Comparison of ENCODE assay signal across 10 mouse cellular contexts in genomic region chr6:137581331-137582010, GRCm38 (mm10).
"Had no signal": no experiment of that assay in that cellular context is flagged by ENCODE, and none has a peak within 500 bp of the region (broad histone marks: within the 10 kb centered on the region; RNA-seq: fewer than 3 reads in every experiment).

No protein-coding gene starts in this region.

- H3K4me3 ChIP-seq: limb, embryonic 13.5 days; midbrain, embryonic 15.5 days; neural tube, embryonic 13.5 days had no signal

- ATAC-seq: midbrain, embryonic 15.5 days had no signal

- H3K9me3 ChIP-seq: limb, embryonic 13.5 days; midbrain, embryonic 15.5 days; neural tube, embryonic 13.5 days had no signal

- H3K4me2 ChIP-seq: limb, embryonic 13.5 days; midbrain, embryonic 15.5 days; neural tube, embryonic 13.5 days had no signal

- H3K27ac ChIP-seq: kidney, postnatal 0 days; limb, embryonic 13.5 days; liver, embryonic 14.5 days; midbrain, embryonic 15.5 days; neural tube, embryonic 13.5 days; stomach, postnatal 0 days had no signal

- DNase-seq: kidney, adult 9 months; kidney, postnatal 36 days; left cerebral cortex, postnatal 4 days; right cerebral cortex, postnatal 14 days had no signal

- H3K4me1 ChIP-seq: midbrain, embryonic 15.5 days; neural tube, embryonic 13.5 days had no signal

- H3K9ac ChIP-seq: limb, embryonic 13.5 days; liver, embryonic 14.5 days; midbrain, embryonic 15.5 days; neural tube, embryonic 13.5 days had no signal

- H3K27me3 ChIP-seq: limb, embryonic 13.5 days; midbrain, embryonic 15.5 days; neural tube, embryonic 13.5 days had no signal

- H3K36me3 ChIP-seq: limb, embryonic 13.5 days; midbrain, embryonic 15.5 days; neural tube, embryonic 13.5 days had no signal
